Mouse (Mus musculus) naive thymus-derived CD4-positive, alpha-beta T cell, adult 2 months (primary cell): ENCODE measurements around the gene Mrps24.

Experiments
- DNase-seq: peaks from one replicate; pipeline ENCODE4 v3.0.0-alpha.2; 2011; ENCODE audit warnings: low read depth

The Mrps24 gene

DNA sequence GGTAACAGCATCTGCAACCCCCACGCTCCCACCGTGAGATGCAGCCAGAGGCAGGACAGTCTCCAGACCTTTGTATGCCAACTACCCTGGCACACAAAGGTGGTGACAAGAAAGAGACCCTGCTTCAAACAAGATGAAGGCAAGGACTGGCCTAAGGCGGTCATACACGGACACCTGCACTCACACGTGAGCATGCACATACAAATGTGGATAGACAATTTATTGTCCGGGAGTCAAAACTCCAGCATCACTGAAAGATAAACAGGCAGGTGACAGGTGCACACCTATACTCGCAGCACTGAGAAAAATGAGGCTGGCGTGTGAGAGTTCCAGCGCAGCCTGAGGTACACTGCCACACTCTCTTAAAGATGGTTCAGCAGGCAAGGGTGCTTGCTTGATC is 9.5 kb downstream of the Mrps24 start:
- no peak for DNase-seq

DNA sequence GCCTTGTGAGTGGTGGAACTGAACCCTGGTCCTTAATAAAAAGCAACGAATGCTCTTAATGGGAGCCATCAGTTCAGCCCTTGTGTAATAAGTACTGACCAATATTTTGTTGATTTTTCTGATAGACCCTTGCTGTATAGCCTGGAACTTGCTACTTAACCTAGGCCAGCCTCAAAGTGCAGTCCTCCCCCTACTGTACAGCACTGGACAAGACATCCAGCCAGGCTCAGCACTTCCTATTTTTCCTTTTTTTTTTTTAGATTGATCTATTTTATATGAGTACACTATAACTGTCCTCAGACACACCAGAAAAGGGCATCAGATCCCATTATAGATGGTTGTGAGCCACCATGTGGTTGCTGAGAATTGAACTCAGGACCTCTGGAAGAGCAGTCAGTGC is 12.1 kb downstream of the Mrps24 start:
- no peak for DNase-seq

DNA sequence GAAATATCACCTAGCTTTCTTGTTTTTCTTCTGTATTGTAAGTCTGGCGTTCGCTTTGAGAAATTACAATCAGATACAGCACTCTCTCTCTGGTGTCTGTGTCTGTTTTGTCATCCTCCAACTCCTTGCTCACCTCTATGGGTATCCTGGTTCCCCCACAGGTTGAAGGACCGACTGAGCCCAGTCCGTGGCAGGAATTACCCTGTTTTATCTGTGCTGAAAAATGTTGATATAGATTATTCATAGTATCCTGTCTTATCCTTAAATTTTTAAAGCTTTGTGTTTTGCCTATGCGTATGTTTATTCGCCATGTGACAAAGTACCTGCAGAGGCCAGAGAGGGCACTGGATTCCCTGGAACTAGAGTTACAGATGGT is 12.5 kb downstream of the Mrps24 start:
- DNase-seq: no peak

DNA sequence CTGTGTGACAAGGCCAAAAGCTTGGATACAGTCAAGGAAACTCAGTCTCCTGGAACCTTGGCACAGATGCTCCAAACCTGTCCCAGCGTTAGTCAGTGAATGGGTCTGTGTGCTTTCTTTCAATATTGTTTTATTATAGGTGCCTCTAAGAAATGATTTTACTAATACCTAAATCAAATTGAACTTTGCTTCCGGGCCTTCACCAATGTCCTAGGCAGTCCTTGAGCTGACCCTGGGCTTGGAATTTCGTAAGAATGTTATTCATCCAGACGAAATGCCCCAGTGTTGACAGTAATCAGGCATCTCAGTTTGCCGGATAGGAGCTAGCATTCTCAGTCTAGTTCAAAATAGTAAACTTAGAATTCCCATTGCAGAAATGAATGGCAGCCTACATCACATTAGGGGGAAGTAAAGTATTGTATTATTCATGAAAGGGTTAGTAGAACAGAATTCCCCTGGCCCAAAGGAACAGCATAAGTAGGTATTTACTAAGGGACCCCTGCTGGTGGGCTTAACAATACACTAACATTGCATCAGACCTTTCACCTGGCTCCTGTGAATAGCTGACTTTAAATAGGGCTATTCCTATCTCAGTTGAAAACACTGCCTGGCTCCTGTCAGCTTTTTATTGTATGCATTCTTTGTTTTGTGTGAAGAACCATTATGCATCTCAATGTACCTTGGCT is 13.1 kb downstream of the Mrps24 start:
- no peak for DNase-seq

DNA sequence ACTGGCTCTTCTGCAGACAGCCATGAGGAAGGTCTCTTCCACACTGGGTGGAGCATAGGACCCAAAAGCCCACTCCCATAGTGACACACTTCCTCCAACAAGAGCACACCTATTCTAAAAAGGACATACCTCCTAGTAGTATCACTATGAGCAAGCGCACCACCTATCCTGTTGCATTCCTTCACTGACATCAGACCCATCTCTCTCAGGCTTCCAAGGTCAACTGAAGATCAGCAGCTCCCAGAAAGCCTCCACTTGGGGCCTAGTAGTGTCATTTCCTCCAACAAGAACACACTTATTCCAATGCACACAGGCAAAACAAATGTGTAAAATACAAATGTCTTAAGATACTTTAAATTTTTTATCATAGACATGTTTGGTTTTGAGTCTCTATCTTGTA is 13.7 kb downstream of the Mrps24 start:
- no peak for DNase-seq

DNA sequence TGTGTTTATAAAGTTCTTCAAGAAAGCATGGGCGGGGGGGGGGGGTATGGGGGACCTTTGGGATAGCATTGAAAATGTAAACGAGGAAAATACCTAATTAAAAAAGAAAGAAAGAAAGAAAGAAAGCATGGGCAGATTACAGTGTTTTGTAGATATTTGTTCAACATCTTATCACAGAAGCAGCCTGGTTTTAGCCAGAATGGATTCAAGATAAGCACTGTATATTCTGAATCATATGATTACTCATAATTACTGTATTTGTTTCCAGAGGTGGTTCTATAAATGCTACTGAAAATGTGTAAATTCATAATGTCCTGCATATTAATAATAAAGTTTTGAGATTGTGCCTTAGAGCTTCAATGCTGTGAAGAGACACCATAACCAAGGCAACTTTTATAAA is 14.2 kb downstream of the Mrps24 start:
- no peak for DNase-seq

DNA sequence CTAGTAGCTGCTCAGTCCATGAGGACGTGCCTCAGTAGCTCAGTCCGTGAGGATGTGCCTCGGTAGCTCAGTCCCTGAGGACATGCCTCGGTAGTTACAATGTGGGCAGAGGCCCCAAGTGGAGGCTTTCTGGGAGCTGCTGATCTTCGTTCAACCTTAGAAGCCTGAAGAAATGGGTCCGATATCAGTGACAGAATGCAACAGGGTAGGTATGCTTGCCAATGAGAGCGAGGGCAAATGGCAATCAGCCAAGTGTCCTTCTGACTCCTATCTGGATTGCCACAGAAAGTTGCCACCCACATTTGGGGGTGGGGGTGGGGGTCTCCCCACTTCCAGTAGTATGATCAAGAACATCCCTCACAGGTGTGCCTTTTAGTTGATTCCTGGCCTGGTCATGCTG is 14.7 kb downstream of the Mrps24 start:
- DNase-seq: no peak

DNA sequence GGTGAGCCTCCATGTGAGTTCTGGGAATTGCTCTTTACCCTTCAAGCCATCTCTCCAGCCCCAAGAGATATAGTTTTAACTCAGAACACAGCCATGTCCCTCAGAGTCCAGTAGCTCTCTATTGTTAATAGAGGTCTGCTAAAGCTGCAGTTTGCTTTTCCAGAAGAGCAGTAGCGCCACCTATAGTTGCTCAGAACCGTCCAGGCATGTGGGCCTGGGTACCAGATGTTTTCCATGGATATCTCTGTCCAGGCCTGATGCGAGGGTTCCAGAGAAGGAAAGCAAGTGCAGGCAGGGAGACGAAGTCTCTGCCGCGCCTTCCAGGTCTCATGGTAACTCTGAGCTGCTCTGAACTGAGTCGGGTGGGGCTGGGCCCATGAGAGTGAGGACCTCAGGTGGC is 23.7 kb downstream of the Mrps24 start:
- DNase-seq: peak; percentile 38

DNA sequence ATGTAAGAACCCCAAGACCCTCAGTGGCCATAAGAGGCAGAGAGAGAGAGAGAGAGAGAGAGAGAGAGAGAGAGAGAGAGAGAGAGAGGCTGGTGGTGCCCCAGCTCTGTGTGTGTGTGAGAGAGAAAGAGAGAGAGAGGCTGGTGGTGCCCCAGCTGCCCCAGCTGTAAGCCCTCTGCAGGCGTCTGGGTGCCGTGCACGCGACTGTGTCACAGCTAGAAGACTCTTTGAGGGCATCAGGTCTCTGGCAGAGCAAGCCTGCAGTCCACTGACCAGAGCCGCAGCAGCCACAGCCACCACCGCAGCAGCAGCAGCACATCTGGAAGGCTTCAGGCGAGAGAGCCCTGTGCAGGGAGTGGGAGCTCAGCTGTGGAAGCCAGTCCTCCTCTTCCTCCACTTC is 31.2 kb downstream of the Mrps24 start:
- DNase-seq: no peak

DNA sequence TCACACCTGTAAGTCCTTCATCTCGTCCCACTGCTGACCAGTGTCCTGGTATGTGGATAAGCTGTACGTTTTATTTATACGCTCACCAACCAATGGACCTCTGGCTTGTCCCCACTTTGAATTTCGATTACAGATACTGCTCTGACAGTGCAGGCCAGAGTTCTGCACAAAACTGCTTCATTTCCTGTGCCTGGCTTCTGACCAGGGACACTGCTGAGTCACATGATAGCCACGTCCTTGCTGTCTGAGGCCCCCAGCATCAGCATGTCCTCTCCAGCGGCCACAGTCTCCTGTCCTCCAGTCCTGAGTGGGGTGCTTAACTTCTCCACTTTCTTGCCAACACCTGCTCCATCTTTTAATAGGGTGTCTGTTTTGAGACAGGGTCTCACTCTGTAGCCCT is 32.9 kb downstream of the Mrps24 start:
- DNase-seq: no peak
